Mouse (Mus musculus): ENCODE data around the gene Actr1a.

The Actr1a gene

GRCm38 (mm10) chr19:46395109-46396009, at the start of gene Actr1a:
Gene Actr1a, minus strand, starts transcription at chr19:46395748.
- peak; percentile 93 to 97 for DNase-seq (ENCODE audit: low spot score in 2 of 2)

- DNase-seq (ENCODE audit: low spot score in 2 of 2) = peak; percentile 54 to 79
Measured at GRCm38 (mm10) chr19:46444209-46444608, 48.7 kb upstream of the Actr1a start.

GRCm38 (mm10) chr19:46443509-46443908, 48.0 kb upstream of the Actr1a start:
- no peak for DNase-seq (ENCODE audit: low spot score in 2 of 2)

GRCm38 (mm10) chr19:46435492-46435891, 39.9 kb upstream of the Actr1a start:
- no peak for DNase-seq (ENCODE audit: low spot score in 2 of 2)

- no peak for DNase-seq (ENCODE audit: low spot score in 2 of 2)
Measured at GRCm38 (mm10) chr19:46434591-46434990, 39.0 kb upstream of the Actr1a start.

GRCm38 (mm10) chr19:46434148-46434547, 38.6 kb upstream of the Actr1a start:
- DNase-seq (ENCODE audit: low spot score in 2 of 2) = no peak

GRCm38 (mm10) chr19:46433712-46434111, 38.2 kb upstream of the Actr1a start:
- DNase-seq (ENCODE audit: low spot score in 2 of 2) = no peak

GRCm38 (mm10) chr19:46429250-46429649, 33.7 kb upstream of the Actr1a start:
- DNase-seq (ENCODE audit: low spot score in 2 of 2) = no peak

- DNase-seq (ENCODE audit: low spot score in 2 of 2) = no peak
Measured at GRCm38 (mm10) chr19:46426488-46426887, 30.9 kb upstream of the Actr1a start.

- no peak for DNase-seq (ENCODE audit: low spot score in 2 of 2)
Measured at GRCm38 (mm10) chr19:46425266-46425665, 29.7 kb upstream of the Actr1a start.

- no peak for DNase-seq (ENCODE audit: low spot score in 2 of 2)
Measured at GRCm38 (mm10) chr19:46422384-46423338, 27.1 kb upstream of the Actr1a start.

- no peak for DNase-seq (ENCODE audit: low spot score in 2 of 2)
Measured at GRCm38 (mm10) chr19:46420410-46420809, 24.9 kb upstream of the Actr1a start.

- no peak for DNase-seq (ENCODE audit: low spot score in 2 of 2)
Measured at GRCm38 (mm10) chr19:46418051-46418450, 22.5 kb upstream of the Actr1a start.

- DNase-seq (ENCODE audit: low spot score in 2 of 2) = no peak
Measured at GRCm38 (mm10) chr19:46416276-46416675, 20.7 kb upstream of the Actr1a start.

- no peak for DNase-seq (ENCODE audit: low spot score in 2 of 2)
Measured at GRCm38 (mm10) chr19:46414486-46414885, 18.9 kb upstream of the Actr1a start.

GRCm38 (mm10) chr19:46413969-46414368, 18.4 kb upstream of the Actr1a start:
- no peak for DNase-seq (ENCODE audit: low spot score in 2 of 2)

GRCm38 (mm10) chr19:46412056-46412805, 16.7 kb upstream of the Actr1a start:
- DNase-seq (ENCODE audit: low spot score in 2 of 2) = no peak

GRCm38 (mm10) chr19:46409506-46409905, 14.0 kb upstream of the Actr1a start:
- DNase-seq (ENCODE audit: low spot score in 2 of 2) = no peak

- no peak for DNase-seq (ENCODE audit: low spot score in 2 of 2)
Measured at GRCm38 (mm10) chr19:46406592-46407386, 11.2 kb upstream of the Actr1a start.

- no peak for DNase-seq (ENCODE audit: low spot score in 2 of 2)
Measured at GRCm38 (mm10) chr19:46404030-46404429, 8.5 kb upstream of the Actr1a start.

- DNase-seq (ENCODE audit: low spot score in 2 of 2) = no peak
Measured at GRCm38 (mm10) chr19:46400558-46400957, 5.0 kb upstream of the Actr1a start.
